Mouse (Mus musculus): ENCODE measurements around the gene Psme2. TPM values are rescaled to one million over a fixed set of nuclear protein-coding genes. Genes with fewer than 3 reads are reported as not detected.

Psme2 gene
- total and polyA plus RNA-seq, 2 experiments from 2014 or later, result 69.6 to 184 TPM

GRCm38 (mm10) chr14:55551794-55552193 lies 39.1 kb downstream of the Psme2 start:
- ATAC-seq (ENCODE audit: low FRiP score) (no peak), DNase-seq (ENCODE audit: low spot score) (no peak)
- Histone ChIP-seq H3K27me3 (ENCODE audit: insufficient read depth, low read length) (no peaks in the 10 kb centered on the region), H3K4me1 (ENCODE audit: insufficient read depth, low read length) (no peaks in the 10 kb centered on the region), H3K27ac (ENCODE audit: low read depth, low read length) (no peak overlapping the region), H3K4me2 (ENCODE audit: low read depth, low read length, poor library complexity, severe bottlenecking) (no peak overlapping the region), H3K36me3 (ENCODE audit: insufficient read depth, low read length) (peaks cover 28% of the 10 kb centered on the region), H3K4me3 (ENCODE audit: low read depth, low read length) (no peak overlapping the region), H3K9ac (replicated peaks; ENCODE audit: low read length, poor library complexity, severe bottlenecking) (no peak overlapping the region), H3K9me3 (ENCODE audit: low read length) (no peaks in the 10 kb centered on the region)
- no peak for TF ChIP-seq CTCF (IDR thresholded peaks at IDR 0.05)
- 92% methylated on average over 8 of the region's 8 CpGs for WGBS

- TF ChIP-seq CTCF (IDR thresholded peaks at IDR 0.05), result no peak
- WGBS, result 69% methylated on average over 5 of the region's 5 CpGs
- no peak overlapping the region for H3K4me2 ChIP-seq (ENCODE audit: low read depth, low read length, poor library complexity, severe bottlenecking)
- H3K4me1 ChIP-seq (ENCODE audit: insufficient read depth, low read length), result no peaks in the 10 kb centered on the region
- no peaks in the 10 kb centered on the region for H3K9me3 ChIP-seq (ENCODE audit: low read length)
- H3K36me3 ChIP-seq (ENCODE audit: insufficient read depth, low read length), result peaks cover 32% of the 10 kb centered on the region
- H3K9ac ChIP-seq (replicated peaks; ENCODE audit: low read length, poor library complexity, severe bottlenecking), result no peak overlapping the region
- H3K4me3 ChIP-seq (ENCODE audit: low read depth, low read length), result no peak overlapping the region
- H3K27me3 ChIP-seq (ENCODE audit: insufficient read depth, low read length), result no peaks in the 10 kb centered on the region
- no peak for ATAC-seq (ENCODE audit: low FRiP score)
- no peak for DNase-seq (ENCODE audit: low spot score)
- no peak overlapping the region for H3K27ac ChIP-seq (ENCODE audit: low read depth, low read length)
Observed at GRCm38 (mm10) chr14:55551347-55551746, 39.6 kb downstream of the Psme2 start.

- Histone ChIP-seq H3K27ac (ENCODE audit: low read depth, low read length) (no peak overlapping the region), H3K27me3 (ENCODE audit: insufficient read depth, low read length) (no peaks in the 10 kb centered on the region), H3K4me2 (ENCODE audit: low read depth, low read length, poor library complexity, severe bottlenecking) (no peak overlapping the region), H3K36me3 (ENCODE audit: insufficient read depth, low read length) (peaks cover 42% of the 10 kb centered on the region), H3K9me3 (ENCODE audit: low read length) (no peaks in the 10 kb centered on the region), H3K4me3 (ENCODE audit: low read depth, low read length) (no peak overlapping the region), H3K4me1 (ENCODE audit: insufficient read depth, low read length) (no peaks in the 10 kb centered on the region), H3K9ac (replicated peaks; ENCODE audit: low read length, poor library complexity, severe bottlenecking) (no peak overlapping the region)
- DNase-seq (ENCODE audit: low spot score) (no peak), ATAC-seq (ENCODE audit: low FRiP score) (no peak)
- no peak for TF ChIP-seq CTCF (IDR thresholded peaks at IDR 0.05)
- WGBS, result 80% methylated on average over 6 of the region's 6 CpGs
Observed at GRCm38 (mm10) chr14:55550191-55550590, 40.7 kb downstream of the Psme2 start.

- 70% methylated on average over 9 of the region's 9 CpGs for WGBS
- Histone ChIP-seq H3K4me3 (ENCODE audit: low read depth, low read length) (no peak overlapping the region), H3K4me2 (ENCODE audit: low read depth, low read length, poor library complexity, severe bottlenecking) (no peak overlapping the region), H3K36me3 (ENCODE audit: insufficient read depth, low read length) (peaks cover 48% of the 10 kb centered on the region), H3K9ac (replicated peaks; ENCODE audit: low read length, poor library complexity, severe bottlenecking) (no peak overlapping the region), H3K27me3 (ENCODE audit: insufficient read depth, low read length) (no peaks in the 10 kb centered on the region), H3K4me1 (ENCODE audit: insufficient read depth, low read length) (0 out of 2 replicates have a peak, but pooled peaks cover 2% of the 10 kb centered on the region), H3K9me3 (ENCODE audit: low read length) (no peaks in the 10 kb centered on the region), H3K27ac (ENCODE audit: low read depth, low read length) (no peak overlapping the region)
- ATAC-seq (ENCODE audit: low FRiP score) (no peak), DNase-seq (ENCODE audit: low spot score) (no peak)
- no peak for TF ChIP-seq CTCF (IDR thresholded peaks at IDR 0.05)
Observed at GRCm38 (mm10) chr14:55544334-55544733, 46.6 kb downstream of the Psme2 start.

GRCm38 (mm10) chr14:55542268-55542667 lies 48.6 kb downstream of the Psme2 start:
- no peak overlapping the region for H3K9ac ChIP-seq (replicated peaks; ENCODE audit: low read length, poor library complexity, severe bottlenecking)
- ATAC-seq (ENCODE audit: low FRiP score), result no peak
- H3K4me2 ChIP-seq (ENCODE audit: low read depth, low read length, poor library complexity, severe bottlenecking), result no peak overlapping the region
- H3K36me3 ChIP-seq (ENCODE audit: insufficient read depth, low read length), result peaks cover 30% of the 10 kb centered on the region
- H3K9me3 ChIP-seq (ENCODE audit: low read length), result no peaks in the 10 kb centered on the region
- WGBS, result 98% methylated on average over 12 of the region's 12 CpGs
- no peak for TF ChIP-seq CTCF (IDR thresholded peaks at IDR 0.05)
- H3K27me3 ChIP-seq (ENCODE audit: insufficient read depth, low read length), result no peaks in the 10 kb centered on the region
- H3K4me1 ChIP-seq (ENCODE audit: insufficient read depth, low read length), result 0 out of 2 replicates have a peak, but pooled peaks cover 2% of the 10 kb centered on the region
- H3K4me3 ChIP-seq (ENCODE audit: low read depth, low read length), result no peak overlapping the region
- no peak overlapping the region for H3K27ac ChIP-seq (ENCODE audit: low read depth, low read length)
- DNase-seq (ENCODE audit: low spot score), result no peak

GRCm38 (mm10) chr14:55540787-55541321 lies 50.1 kb downstream of the Psme2 start:
- 5% methylated on average over 9 of the region's 10 CpGs for WGBS
- H3K9me3 ChIP-seq (ENCODE audit: low read length), result no peaks in the 10 kb centered on the region
- H3K36me3 ChIP-seq (ENCODE audit: insufficient read depth, low read length), result peaks cover 20% of the 10 kb centered on the region
- H3K4me3 ChIP-seq (ENCODE audit: low read depth, low read length), result peak overlapping the region; percentile 51
- H3K4me2 ChIP-seq (ENCODE audit: low read depth, low read length, poor library complexity, severe bottlenecking), result peak overlapping the region; percentile 75
- DNase-seq (ENCODE audit: low spot score), result peak; percentile 72
- H3K9ac ChIP-seq (replicated peaks; ENCODE audit: low read length, poor library complexity, severe bottlenecking), result peak overlapping the region; percentile 75
- 0 out of 2 replicates have a peak, but pooled peaks cover 2% of the 10 kb centered on the region for H3K4me1 ChIP-seq (ENCODE audit: insufficient read depth, low read length)
- TF ChIP-seq CTCF (IDR thresholded peaks at IDR 0.05), result no peak
- H3K27ac ChIP-seq (ENCODE audit: low read depth, low read length), result peak overlapping the region; percentile 90
- H3K27me3 ChIP-seq (ENCODE audit: insufficient read depth, low read length), result no peaks in the 10 kb centered on the region
- peak; percentile 63 for ATAC-seq (ENCODE audit: low FRiP score)
